Mouse (Mus musculus) neutrophil, adult 5-6 weeks (primary cell): ENCODE results near the gene Fam163a. TPM values are rescaled to one million over a fixed set of nuclear protein-coding genes. Genes with fewer than 3 reads are reported as not detected.

ENCODE experiments used
- ATAC-seq: fragments of 151-379, 151-347 bp; 2 replicates; pipeline ENCODE4 v1.8.0; 2017; ENCODE audit warnings: mild to moderate bottlenecking, moderate TSS enrichment; ENCODE audit not compliant: insufficient number of reproducible peaks, poor library complexity, low FRiP score, severe bottlenecking; ENCODE audit errors: extremely low read depth
- total RNA-seq: library from RNA; stranded (forward); fragments of 200-1000 nt; gene quantifications from 2 replicates; pipeline ENCODE4 v1.2.3, GENCODE M21; 2017

Fam163a gene
- total RNA-seq, 1 experiment from 2014 or later, result not detected

DNA sequence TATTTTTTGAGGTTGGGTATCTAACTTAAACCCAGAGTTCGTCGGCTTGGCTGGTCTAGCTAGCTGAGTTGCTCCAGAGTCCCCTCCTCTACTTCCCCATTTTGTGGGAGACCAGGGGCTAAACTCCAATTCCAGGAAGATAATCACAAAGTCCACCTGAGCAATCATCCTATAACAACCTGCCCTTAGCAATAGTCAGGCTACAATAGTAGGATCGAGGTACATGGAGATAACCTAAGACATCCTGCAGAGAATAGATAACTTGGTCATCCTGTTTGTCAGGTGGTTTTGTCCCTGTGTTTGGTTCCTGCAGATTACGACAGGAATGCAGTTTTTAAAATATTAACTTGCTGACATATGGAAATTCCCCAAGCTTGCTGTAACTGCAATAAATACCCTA lies 113.0 kb downstream of the Fam163a start:
- ATAC-seq, result no peak

DNA sequence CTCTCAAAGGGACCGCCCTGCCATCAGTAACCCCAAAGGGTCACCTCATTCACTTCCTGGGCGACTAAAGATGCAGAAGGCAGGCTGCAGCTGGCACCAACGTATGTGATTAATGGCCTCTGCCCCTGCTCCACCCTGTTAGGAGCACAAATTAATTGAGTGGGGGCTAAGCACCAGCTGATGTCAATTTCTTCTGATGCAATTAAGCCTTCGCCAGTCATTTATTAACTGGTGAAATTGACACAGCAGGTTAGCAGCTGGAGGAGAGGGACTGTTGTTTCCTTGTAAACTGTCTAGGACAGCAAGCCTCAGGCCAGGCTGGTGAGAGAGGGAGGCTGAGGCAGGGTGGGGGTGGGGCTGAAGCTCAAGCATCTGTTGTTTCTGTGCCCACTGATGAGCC lies 114.8 kb downstream of the Fam163a start:
- no peak for ATAC-seq

DNA sequence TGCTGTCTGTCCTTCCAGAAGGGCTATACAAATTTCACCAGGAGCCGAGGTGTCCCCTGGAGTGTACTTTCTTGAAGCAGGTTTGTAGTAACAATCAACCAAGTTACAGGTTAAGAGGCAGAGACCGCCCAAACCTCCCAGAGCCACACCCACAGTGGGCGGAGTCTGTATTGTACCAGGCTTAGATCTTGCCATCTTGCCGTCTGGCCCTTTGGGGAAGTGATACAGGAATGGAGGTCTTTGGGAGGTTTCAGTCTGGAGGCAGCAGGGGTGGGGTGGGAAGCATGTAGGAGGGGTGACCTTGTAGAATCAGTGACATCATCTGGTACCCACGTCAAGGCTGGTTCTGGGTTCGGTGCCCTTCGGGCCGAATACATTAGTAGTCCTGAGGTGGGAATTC lies 115.3 kb downstream of the Fam163a start:
- ATAC-seq, result no peak

DNA sequence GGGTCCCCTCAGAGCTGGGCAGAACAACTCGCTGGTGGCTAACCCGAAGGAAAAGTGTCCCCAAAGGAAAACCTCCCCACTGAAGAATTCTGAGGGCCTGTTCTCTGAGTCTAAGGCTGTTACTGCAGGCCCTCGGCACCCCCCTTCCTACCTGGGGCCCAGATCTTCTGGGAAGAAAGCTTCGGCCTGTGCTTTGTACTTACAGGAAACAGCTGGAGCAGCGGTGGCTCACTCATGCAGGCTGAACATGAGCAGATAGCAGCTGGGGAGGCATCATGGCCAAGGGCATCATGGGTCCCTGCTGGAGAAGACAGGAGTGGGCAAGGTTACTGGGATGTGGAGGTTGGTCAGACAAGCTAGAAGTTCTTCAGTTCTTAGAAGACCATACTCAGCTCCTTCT lies 117.2 kb downstream of the Fam163a start:
- no peak; the same call in 1 of the 2 replicates for ATAC-seq

DNA sequence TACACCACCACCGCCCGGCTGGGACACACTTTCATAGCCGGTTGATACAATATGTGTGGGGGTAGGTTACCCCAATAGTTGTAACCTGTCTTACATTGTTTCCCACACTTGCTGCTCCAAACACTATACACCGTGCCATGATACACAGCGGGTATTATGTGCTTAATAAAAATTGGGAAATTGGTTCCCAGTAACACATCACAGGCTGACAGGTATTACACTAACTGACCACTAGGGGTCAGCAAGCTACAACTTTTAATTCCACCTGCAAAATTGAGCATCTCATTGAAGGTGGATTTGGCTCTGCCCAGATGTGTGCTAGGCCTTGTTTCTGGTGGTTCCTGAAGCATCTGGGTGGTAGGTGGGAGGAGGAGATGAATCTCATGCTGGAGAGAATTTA lies 119.1 kb downstream of the Fam163a start:
- peak; percentile 55; the same call in 1 of the 2 replicates for ATAC-seq

DNA sequence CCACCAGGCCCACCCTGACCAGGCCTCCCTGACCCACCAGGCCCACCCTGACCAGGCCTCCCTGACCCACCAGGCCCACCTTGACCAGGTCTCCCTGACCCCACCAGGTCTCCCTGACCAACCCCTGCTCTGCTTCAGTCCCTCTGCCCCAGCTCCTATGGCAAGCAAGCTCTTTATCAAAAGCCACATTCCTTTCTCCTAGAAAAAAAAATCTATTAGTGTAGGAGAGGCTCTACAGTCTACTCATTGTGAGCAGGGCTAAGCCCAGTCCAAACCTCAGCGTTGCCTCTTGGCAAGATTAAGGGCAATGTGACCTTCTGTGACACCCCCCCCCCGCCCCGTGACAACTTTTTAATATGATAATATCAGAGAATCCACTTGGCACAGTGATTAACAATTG lies 120.2 kb downstream of the Fam163a start:
- no peak for ATAC-seq

DNA sequence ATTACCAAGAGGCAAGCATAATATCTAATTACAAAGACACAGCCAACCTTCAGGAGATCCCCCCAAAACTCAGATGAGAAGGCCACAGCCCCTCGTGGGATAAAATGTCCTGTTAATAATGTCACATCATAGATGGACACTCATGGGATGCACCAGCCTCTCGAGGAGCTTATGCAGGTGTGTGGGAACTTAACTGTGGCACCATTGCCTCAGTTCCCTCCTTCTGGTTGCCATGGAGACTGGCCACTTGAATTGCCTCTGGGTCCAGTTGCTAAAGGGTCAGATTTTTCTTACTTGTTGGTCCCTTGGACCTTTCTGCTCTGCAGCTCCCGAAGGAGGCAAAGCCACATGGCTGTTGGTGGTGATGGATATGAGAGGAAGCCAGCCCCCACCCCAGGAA lies 127.2 kb downstream of the Fam163a start:
- ATAC-seq, result no peak

DNA sequence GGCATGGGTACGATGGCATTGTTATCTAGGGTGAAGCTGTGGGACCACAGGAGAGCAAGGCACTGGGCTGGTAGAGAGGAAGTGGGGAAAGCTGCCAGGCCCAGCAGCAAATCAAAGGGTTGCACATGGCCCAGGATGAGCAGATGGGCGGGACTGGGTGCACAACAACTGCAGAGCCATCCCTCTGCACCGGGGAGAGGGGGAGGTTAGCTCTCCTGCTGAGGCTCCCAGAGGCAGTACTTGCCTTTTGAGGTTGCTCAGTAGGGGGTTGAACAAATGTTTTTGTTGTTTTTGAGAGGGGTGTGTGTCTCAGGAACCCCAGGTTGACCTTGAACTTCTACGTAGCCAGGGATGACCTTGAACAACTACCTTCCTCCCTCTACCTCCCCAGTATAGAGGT lies 128.4 kb downstream of the Fam163a start:
- no peak for ATAC-seq

DNA sequence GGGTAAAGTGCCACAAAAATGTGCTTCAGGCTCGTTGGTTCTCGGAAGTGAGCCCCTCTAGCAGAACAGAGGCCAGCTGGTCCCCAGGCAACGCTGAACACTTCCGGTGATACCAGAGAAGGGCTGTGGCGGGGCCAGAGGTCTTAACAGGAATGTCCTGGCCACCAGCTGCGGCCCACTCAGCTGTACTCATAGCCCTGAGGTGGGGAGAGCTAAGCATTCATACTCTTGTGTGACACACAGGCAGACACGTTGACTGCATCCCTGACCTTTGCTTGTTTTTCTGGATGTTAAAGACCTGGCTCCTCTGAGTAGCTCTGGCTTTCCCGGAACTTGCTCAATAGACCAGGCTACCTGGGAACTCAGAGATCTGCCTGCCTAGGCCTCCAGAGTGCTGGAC lies 130.3 kb downstream of the Fam163a start:
- no peak for ATAC-seq

DNA sequence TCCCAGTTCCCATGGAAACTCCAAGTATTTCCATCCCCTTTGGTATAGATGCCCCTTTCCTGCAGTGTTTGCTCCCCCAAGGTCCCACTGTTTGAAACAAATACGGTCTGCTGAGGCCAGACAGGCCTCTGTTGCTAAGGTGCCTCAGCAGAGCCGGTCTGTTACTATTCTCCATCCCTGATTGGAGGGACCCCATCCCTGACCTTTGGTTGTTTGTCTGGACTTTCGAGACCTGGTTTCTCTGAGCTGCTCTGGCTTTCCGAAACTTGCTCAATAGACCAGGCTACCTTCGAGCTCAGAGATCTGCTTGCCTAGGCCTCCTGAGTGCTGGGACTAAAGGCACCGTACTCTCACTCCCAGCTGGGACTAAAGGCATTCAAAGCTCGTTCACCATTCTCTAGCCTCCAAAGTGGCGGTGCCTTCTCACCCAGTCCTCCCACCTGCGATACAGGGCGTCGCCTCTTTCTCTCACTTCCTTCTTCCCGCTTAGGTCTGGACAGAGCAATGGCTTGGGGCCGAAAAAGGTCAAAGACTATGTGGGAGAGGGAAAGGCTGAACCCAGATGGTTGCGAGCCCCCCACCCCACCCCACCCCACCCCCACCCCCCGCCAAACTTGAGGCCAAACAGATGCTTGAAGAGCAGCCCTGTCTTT lies 131.5 kb downstream of the Fam163a start:
- ATAC-seq, result 0 out of 2 replicates have a peak, but pooled peaks have one; percentile 6

DNA sequence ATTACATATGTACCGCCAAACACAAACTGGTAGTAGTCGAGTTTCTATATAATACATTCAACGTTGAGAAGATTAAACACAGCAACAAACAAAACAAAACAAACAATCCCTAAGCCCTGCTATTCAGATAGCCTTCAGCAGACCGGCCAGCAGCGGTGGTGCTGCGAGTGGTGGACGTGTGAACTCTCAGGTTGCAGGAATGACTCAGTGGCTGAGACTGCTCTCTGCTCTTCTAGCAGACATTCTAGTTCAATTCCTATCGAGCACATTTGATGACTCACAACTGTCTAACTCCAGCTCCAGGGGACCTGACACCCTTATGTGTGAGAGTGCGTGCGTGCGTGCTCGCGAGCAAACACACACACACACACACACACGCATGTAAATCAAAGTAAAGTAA lies 134.7 kb downstream of the Fam163a start:
- no peak for ATAC-seq

DNA sequence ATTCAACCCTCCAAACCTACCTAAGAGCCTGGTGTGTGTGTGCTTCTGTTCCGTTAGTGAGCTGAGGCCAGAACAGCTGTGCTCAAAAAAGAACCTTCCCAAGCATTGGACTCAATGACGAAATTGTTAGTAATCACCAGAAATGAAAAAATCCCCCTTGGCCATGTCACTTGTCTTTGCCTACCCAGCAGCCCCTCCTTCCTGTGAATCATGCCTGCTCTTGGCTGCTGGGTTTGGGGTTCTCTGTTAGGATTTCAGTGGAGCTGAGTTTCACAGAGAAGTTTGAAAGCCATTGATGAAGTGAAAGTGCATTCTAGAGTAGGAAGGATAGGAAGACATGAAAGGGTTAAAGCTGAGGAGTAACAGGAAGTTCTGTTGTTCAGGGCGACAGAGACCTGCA lies 138.7 kb downstream of the Fam163a start:
- no peak for ATAC-seq

DNA sequence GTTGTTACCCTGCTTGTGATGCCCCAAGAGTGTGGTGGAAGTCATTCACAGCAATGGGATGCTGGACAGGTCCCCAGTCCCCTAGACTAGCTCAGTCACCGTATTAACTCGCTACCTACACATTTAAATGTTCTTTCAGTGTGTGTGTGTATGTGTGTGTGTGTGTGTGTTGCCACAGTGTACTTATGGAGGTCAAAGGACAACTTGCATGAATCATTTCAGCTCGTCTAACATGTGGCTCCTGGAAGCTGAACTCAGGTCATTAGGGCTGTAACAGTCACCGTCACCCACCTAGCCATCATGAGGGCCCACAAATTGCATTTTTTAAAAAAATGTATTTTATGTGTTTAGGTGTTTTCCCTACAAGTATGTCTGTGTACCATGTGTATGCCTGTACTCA lies 142.6 kb downstream of the Fam163a start:
- ATAC-seq, result no peak

DNA sequence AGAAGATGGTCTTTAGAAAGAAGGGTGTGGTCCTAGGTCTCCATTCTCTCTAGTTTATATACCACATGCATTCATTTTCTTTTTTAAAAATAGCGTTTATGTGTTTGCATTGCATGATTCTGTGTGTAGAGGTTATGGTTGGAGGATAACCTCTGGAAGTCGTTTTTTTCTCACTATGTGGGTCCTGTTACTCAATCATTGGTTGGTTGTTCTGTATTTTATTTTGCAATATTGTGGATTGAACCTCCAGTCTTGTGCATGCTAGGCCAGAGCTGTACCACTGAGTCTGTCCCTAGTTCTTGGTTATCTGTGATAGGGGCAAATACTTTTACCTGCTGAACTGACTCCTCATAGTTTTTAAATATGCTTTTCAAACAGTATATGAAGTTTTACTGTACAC lies 146.6 kb downstream of the Fam163a start:
- ATAC-seq, result no peak

DNA sequence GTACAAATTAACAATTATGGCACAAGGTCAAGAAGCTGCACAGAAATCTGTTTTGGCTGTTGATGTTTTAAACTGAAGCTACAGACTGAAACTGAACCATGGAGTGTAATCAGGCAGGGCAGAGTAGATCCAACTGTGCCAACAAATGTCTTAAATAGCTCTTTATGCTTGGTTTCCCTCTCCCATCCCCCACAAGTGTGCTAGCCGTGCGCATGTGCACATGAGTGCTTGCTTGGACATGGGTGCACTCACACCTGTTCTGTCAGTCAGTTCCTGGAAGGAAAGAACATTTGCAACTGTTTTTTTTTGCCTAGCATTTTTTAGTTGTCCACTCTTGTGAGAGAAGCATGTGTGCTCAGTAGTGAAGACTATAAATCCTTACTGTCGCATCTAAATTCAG lies 158.1 kb downstream of the Fam163a start:
- ATAC-seq, result no peak

DNA sequence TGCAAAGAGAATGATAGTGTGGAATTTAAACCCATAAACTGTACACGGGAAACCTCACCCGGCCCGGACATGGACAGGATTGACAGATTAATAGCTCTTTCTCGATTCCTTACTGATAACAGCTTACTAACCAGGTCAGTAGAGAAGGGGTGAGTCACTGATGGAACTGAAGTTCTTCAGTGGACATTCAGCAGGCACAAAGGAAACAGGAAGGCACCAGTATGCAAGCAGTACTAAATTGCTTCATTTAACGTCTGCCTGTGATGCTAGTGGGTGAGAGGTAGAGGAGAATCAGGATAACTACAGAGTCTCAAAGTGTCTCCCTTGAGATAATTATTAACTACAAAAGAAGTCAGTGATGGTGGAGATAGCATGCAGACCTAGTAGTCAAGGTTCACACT lies 160.6 kb downstream of the Fam163a start:
- ATAC-seq, result no peak

DNA sequence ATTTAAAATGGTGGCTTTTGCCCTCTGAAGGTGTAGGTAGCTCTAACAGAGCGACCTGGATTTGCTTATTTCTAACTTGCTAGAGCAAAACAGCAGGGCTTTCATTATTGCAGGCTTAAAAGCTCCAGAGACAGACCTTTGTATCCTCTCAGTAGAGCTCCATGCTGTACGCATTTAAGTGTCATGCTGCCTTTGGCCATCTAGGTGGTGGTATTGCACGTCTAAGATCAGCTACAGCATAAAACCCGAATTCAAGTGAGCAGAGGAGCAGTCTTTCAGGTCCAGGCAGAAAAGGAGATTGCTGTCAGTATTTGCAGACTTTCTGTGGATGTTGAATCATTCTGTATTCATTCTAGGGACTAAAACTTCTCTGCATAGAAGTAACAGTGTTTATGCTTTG lies 161.8 kb downstream of the Fam163a start:
- peak; percentile 82 for ATAC-seq

DNA sequence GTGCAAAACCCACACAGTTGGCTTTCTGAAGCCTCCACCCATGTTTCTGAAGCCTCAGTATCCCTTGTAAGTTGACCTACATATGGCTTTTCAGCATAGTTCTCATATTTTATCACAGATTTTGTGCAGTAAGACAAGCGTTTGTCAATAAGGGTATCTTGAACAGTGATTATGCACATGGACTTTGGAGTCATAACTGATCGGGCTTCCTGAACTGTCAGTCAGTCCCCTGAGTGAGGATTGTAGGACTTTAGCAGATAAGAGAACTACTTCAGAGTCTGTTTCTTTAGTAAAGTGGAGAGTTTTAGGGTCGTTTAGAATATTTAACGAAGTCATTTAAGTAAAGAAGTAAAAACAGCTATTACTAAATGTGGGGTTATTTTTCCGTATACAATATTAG lies 162.3 kb downstream of the Fam163a start:
- no peak for ATAC-seq

DNA sequence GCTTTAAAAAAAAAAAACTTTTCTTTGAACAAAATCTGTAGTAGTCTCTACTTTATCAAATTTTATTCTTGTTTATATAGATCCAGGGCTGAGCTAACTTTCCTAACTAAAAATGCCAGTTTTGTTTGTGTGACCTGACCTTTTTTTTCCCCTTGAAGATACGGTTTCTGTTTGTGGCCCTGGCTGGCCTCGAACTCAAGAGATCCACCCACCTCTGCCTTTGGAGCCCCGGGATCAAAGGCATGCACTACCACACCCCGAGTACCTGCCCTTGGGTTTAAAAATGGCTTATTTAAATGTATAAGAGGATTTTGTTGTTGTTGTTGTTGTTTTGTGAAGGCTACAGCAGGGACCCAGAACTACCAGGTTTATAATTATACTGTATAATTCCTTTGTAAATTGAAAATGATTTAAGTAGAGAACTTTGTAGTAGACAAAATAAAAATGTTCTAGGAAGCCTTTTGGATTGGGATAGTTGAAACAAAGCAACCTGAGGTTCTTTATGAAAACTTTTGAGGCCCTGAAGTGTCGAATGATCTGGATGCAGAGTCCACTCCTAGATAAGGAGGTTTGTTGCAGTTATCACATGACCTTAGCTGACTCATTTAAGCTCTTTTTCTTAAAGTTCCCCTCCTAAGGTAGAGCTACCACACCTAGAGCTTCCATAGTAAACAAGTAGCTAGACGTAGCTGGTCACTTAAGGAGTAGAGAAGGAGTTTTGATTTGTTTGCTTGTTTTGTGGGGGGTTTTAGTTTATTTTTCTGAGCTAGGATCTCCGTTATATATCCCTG lies 163.2 kb downstream of the Fam163a start:
- ATAC-seq, result no peak

DNA sequence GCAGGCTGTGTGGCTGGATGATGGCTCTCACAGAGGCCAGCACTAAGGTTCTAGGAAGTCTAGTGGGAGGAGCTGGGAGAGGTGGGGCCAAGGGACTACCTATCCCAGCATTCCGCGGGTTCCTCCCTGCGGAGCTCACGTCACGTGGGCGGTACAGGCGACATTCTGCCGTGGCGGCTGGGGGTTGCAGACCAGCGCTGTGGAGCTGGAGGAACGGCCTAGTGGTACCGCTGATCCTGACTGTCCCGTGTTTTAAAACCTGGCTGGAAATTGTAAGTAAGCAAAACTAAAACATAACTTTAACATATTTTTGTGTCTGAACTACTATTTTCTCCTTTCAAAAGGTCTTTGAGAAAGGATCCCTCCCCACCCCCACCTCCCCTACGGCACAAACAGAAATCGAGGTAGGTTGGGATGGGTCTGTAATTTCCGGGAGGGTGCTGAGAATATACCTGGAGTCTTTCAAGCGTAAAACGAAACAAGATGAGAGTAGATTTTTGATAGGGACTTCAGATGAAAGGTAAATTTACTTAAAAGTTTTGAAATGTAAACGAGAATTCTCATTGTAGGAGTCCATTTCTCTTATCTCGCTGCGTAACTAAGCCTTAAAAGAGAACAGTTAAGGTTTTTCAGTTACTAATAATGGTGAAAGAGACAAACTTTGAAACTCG lies 164.0 kb downstream of the Fam163a start:
- peak; percentile 55 for ATAC-seq
